Mouse (Mus musculus) CH12.LX (cell line): ENCODE results near the gene Nat14.

ENCODE experiments used
- CTCF ChIP-seq, 2 experiments: IDR thresholded peaks in 1 of 2; conservative IDR thresholded peaks in 1 of 2; 2 replicates each; pipeline ENCODE4 v1.5.1; 2011 to 2012; ENCODE audit warnings: low read depth in 2 of 2, low read length in 2 of 2, improper control_type of control experiment in 1 of 2, inconsistent platforms in 1 of 2, mild to moderate bottlenecking in 1 of 2, moderate library complexity in 1 of 2
- E2F4 ChIP-seq: IDR thresholded peaks from 2 replicates; pipeline ENCODE4 v1.6.1; 2011; ENCODE audit warnings: low read depth, low read length, improper control_type of control experiment; ENCODE audit not compliant: insufficient replicate concordance
- EP300 ChIP-seq: IDR thresholded peaks from 2 replicates; pipeline ENCODE4 v1.6.1; 2011; ENCODE audit warnings: low read length, improper control_type of control experiment
- MAFK ChIP-seq: IDR thresholded peaks from 2 replicates; pipeline ENCODE4 v1.6.1; 2011; ENCODE audit warnings: low read length, improper control_type of control experiment; ENCODE audit not compliant: insufficient replicate concordance
- MAX ChIP-seq: IDR thresholded peaks from 2 replicates; pipeline ENCODE4 v1.6.1; 2011; ENCODE audit warnings: low read length, improper control_type of control experiment
- MXI1 ChIP-seq: IDR thresholded peaks from 2 replicates; pipeline ENCODE4 v1.6.1; 2011; ENCODE audit warnings: mild to moderate bottlenecking, low read depth, low read length, improper control_type of control experiment
- NRF1 ChIP-seq: IDR thresholded peaks from 2 replicates; pipeline ENCODE4 v1.6.1; 2014; ENCODE audit warnings: low read depth, mild to moderate bottlenecking, inconsistent platforms, low read length, improper control_type of control experiment, moderate library complexity
- PAX5 ChIP-seq: IDR thresholded peaks from 2 replicates; pipeline ENCODE4 v1.6.1; 2012; ENCODE audit warnings: low read length, inconsistent platforms, mixed read lengths
- POLR2A ChIP-seq: IDR thresholded peaks from 2 replicates; pipeline ENCODE4 v1.6.1; 2011; ENCODE audit warnings: low read depth, mild to moderate bottlenecking, improper control_type of control experiment, low read length
- SMC3 ChIP-seq: IDR thresholded peaks from 2 replicates; pipeline ENCODE4 v1.6.1; 2011; ENCODE audit warnings: low read depth, low read length, improper control_type of control experiment
- TBP ChIP-seq: conservative IDR thresholded peaks from 2 replicates; pipeline ENCODE4 v1.6.1; 2011; ENCODE audit warnings: low read depth, low read length, improper control_type of control experiment
- USF1 ChIP-seq: IDR thresholded peaks from 2 replicates; pipeline ENCODE4 v1.6.1; 2014; ENCODE audit warnings: low read depth, mild to moderate bottlenecking, inconsistent platforms, low read length, improper control_type of control experiment

DNA sequence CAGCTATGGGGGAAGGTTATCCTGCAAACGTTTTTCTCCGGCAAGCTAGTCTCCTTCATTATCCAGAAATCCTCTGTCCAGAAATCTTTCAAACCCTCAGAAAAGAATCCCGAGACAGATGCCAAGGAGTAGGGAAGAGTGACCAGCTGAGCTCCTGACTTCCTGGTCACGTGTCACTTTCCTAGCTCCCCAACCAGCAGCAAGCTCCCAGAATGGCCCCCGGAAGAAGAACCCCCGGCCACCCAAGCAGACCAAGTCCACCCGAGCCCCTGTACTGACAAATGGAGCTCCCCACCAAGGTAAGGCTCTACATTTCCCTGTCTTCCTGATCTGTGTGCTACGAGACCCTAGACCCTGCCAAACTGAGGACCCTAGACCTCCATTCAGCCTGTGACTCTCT lies 5.9 kb downstream of the Nat14 start:
- TF ChIP-seq E2F4: no peak
- no peak for TF ChIP-seq CTCF (conservative IDR thresholded peaks at IDR 0.05 in 1 of 2, IDR thresholded peaks at IDR 0.05 in 1 of 2; ENCODE audit: low read depth in 2 of 2, low read length in 2 of 2)
- TF ChIP-seq POLR2A: no peak
- TF ChIP-seq MAX: no peak
- TF ChIP-seq MXI1: no peak
- no peak for TF ChIP-seq MAFK
- TF ChIP-seq TBP: no peak
- no peak for TF ChIP-seq EP300
- no peak for TF ChIP-seq USF1
- no peak for TF ChIP-seq PAX5
- no peak for TF ChIP-seq SMC3
- TF ChIP-seq NRF1: no peak
